Mouse (Mus musculus) frontal cortex, postnatal 14 days (tissue): Measurements from ENCODE around the gene Gm17490.
"Not testable (repeated sequence)": the region's sequence is repeated elsewhere in the genome, so short reads cannot be mapped to it uniquely, and the experiment has no call there.

Experiments
- DNase-seq, 2 experiments: peaks; one replicate each; pipeline ENCODE4 v3.0.0; 2022; ENCODE audit warnings: low spot score in 2 of 2

Gm17490 gene

DNA sequence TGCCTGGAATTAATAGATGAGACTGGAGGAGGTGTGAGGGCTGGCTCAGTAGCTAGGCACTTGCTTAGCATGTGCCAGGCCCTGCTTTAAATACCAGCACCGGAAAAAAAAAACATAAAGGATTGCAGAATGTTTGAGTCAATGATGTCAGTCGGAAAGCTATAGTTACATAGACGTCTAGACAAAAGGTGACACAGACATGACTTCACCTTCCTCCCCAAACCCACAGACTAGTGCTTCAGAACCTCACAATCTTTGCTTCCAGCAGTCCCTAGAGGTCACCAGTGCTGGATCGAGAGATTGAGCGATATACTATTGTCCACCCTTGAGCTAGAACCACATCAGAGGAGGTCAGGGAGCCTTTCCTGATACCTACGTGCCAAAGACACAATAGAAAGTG is 9.0 kb upstream of the Gm17490 start:
- DNase-seq: no peak

DNA sequence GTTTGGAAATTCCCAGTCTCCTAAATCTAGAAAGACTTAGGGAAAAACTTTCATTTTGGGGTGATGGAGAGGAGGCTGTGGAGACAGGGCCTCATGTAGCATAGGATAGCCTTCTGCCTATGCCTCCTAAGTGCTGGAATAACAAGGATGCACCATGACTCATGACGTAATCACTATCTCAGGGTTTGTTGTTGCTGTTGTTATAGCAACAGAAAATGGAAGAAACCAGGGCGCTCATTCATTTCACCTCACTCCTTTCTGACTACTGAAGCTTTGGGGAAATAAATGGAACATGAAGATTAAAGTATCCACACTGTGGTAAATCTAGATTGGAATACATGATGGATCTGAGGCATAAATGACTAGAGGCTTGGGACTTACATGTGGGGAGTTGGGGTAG is 2.3 kb downstream of the Gm17490 start:
- no peak for DNase-seq

DNA sequence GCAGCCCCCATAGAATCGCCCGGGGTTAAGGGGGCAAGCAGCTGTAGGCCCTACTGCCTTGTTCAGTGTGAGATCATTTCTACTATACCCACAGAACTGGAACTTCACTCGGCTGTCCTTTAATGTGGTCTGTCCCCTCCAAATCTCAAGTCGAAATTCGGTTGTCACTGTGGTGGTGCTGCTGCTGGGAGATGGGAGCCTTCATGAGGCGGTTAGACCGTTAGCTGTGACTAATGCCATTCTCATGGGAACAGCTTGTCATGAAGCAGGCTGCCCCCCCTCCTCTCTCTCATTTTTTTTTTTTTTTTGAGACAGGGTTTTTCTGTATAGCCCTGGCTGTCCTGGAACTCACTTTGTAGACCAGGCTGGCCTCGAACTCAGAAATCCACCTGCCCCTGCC is 2.9 kb downstream of the Gm17490 start:
- no peak for DNase-seq

DNA sequence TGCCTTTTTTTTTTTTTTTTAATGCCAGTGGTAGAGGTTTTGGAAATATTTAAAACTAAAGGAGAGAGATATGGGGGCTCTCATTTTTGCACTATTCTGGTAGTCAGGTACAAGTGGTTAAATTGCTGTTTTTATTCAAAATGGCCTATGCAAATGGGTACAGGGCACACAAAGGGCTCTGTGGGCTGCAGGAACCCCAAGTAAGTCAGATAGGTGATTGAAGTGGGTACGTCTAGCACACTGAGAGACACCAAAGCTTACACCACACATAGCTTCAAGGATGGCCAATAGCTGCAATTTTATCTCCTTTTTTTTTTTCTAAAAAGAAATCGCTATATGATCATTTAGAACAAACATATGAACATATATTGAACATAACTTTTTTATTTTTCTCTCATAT is 6.5 kb downstream of the Gm17490 start:
- DNase-seq: no peak

DNA sequence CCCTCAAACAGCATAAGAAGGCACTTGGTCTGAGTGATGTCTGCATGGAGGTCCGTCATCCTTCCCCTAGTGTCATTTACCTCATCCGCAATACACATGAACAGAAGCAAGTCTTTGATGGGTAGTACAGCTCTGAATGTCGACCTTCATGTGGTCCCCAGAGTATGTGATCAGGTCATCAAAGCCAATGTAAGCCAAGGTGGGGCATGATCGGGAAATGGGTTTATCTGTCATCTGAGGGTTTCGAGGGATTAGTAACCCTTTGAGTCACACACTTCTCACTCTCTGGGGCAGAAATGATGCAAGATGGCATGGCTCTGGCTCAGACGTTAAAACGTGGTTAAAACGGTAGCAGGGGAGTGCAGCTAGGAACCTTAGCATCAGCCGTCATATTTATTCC is 9.2 kb downstream of the Gm17490 start:
- DNase-seq: no peak

DNA sequence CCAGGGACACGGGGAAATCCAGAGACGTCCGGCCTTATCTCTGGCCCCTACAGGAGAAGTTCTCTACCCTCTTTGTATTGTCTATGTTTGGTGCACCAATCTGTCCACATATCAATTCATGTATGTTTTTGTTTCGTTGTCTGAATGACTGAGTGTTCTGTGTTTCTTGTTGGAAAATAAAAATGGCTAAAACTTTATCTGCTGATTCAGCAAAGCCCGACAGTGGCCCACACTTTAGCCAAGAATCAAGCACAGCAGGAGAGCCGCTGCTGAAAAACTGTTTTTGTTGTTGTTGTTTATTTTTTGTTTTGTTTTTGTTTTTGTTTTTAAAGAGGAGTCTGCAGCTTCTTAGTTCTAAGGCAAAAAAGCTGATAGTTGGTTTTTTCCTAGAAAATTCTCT is 13.1 kb downstream of the Gm17490 start:
- DNase-seq: not testable (repeated sequence)

DNA sequence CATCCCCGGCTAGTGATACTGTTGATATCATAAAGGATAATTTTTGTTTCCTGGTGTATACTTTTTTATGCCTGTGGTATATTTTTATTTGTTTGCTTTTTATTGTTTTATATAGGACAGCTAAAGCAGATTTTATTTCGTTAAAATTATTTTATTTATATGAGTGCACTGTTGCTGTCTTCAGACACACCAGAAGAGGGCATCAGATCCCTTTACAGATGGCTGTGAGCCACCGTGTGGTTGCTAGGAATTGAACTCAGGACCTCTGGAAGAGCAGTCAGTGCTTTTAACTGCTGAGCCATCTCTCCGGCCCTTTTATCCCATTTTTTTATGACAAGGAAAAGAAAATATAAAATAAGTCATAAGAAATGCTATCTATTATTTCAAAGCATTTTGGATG is 19.3 kb downstream of the Gm17490 start:
- DNase-seq: not testable (repeated sequence)

DNA sequence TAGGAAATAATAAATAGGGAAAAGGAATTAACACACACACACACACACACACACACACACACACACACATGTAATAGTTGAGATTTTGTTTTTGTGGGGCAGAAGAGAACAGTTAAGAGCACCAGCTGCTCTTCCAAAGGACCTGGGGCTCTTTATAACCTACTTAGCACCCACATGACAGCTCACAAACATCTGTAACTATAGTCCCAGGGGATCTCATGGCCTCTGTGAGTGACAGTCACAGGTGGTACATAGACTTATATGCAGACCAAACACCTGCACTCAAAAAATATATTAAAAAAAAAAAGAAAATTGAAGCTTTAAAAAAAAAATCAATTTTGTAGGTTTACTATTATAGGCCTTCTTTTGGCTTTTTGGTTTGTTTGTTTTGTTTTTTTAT is 21.2 kb downstream of the Gm17490 start:
- DNase-seq: no peak

DNA sequence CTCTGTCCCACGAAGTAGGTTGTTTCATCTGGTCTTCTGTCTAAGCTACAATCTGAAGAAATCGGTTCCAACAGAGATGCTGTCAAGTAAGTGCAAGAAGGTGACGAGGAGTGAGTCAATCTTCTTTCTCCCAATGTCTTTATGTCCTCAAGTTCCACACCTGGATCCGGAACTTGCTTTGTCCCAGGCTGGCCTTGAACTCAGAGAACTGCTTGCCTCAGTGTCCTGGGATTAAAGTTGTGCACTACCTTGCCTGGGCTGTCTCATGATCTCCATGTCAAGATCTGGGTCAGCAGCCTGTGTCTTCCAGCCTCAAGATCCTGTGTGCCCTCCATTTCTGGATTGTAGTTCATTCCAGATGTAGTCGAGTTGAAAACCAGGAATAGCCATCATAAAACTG is 22.0 kb downstream of the Gm17490 start, which contains the start of gene Rbm17:
Gene Rbm17, minus strand, starts transcription at position 101 of the 400 bp plus-strand sequence.
- DNase-seq: no peak

DNA sequence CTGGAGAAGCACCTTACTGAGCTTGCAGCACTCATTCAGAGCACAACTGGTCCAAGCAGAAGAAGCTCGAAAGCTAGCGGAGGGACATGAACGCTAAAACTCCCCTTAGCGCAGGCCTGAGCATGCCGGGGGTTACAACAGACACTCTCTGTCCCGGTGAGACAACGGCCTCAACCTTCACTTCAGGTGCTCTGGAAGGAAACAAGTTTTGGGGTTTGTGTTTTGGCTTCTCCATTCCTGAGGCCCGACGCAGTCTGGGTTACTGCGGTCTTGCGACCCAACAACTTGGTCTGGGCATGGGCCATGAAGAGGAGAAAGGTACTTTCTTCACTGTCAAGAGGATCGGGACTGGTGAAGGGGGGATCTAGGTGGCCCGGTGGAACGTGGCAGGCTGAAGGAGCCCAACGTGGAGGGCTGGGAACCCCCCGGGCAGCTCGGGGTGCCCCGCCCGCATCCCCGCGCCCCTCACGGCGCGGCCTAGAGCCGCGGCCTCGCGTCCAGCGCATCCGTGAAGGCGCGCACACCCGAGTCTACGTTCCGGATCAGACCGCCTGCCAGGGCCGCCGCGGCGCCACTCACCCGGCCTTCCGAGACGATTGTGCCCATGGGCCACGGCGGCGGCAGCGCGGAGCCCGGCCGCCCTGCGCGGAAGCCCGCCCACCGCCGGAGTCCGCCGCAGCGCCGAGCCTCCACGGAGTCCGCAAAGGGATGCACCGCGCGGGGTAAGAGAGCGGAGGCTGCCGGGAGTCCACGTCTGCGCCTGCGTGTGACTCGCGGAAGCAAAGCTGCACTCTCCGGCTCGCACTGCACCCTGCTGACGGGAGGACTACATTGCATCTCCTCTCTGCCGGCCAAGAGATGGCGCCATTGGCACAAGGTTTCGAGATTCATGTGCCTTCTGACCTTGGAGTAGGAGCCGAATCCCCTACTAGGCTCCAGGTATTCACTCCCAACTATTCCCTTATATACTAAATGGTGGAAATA is 23.3 kb downstream of the Gm17490 start:
- peak; percentile 90 to 93 for DNase-seq

DNA sequence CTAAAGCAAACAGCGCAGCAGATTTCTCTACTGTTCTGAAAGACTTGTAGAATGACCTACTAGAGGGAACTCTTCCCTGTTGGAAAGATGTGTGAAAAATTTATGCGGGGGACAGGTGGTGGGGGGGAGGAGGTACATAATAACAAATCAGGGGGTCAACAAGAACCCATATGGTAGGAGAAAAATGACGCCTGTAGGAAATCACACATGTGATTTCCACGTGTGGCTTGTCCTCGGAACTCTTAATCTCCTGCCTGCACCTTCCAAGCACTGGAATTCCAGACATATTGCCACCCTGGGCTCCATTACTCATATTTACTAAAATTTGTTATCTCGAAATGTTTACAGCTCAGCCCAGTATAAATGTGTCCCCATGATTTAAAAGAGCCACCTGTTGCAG is 24.3 kb downstream of the Gm17490 start:
- DNase-seq: no peak

DNA sequence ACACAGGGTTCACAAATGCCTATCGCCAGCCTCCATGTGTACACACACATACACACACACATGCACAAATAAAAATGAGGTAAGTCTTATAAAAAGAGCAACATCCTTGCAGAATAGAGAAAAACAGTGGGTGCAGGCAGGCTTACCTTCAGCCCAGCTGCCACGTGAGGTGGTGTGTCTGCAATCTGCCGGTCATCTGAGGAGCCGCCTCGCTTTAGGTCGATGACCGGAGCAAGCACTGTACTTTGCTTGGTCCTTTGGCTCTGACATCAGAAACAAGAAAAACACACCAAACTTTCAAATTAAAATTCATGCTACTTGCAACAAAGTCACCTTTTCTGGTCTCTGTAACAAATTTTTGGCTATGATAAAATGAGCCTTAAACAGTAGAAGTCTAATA is 28.2 kb downstream of the Gm17490 start:
- no peak for DNase-seq

DNA sequence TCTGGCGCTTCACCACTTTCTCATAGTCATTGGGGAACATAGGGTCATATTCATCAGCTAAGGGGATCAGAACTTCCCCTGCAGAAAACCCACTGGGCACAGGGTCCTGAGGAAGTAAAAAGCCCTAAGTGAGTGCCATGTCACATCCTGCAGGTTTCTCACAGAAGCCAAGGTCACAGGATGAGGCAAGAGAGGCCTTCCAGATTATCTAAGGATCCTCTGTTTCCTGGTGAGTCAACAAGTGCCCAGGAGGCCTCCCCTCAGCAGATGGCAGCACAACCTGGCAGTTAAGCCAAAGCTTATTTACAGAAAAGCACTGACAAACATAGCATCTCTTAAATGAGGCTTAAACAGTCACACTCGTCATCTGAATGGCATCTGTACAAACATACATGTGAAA is 29.4 kb downstream of the Gm17490 start:
- DNase-seq: no peak

DNA sequence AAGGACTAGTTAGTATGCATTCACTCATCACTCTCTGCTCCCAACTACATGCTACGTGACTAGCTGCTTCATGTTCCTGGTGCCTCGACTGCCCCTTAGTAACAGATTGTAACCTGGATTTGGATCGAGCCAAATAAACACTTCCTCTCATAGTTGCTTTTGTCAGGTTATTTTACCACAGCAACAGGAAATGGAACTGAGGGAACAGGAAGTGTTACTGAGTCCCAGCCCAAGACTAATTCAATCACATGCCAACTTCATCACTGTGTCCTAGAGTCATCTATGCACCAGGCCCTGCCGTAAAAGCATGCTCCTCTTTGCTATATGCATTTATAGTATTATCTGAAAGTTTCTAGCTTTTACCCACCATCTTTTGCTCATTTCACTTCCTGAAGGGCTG is 38.1 kb downstream of the Gm17490 start:
- DNase-seq: no peak

DNA sequence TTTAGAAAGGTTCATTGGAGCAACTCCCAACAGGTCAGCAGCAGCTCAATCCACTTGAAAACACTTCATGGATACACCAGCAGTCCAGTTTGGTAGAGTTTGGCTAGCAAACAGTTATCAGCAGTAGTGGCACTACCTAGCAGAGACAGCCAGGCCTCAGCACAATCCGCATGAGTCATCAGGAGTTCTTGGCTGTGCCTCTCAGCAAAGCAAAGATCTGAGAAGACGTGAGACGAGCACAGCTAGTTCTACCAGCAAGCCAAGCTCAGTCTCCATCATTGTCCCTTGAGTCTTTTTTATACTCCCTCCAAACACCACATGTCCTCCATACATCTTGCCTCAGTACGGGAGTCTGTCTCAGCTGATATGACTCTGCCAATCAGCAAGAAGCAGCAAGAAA is 46.7 kb downstream of the Gm17490 start:
- no peak for DNase-seq

DNA sequence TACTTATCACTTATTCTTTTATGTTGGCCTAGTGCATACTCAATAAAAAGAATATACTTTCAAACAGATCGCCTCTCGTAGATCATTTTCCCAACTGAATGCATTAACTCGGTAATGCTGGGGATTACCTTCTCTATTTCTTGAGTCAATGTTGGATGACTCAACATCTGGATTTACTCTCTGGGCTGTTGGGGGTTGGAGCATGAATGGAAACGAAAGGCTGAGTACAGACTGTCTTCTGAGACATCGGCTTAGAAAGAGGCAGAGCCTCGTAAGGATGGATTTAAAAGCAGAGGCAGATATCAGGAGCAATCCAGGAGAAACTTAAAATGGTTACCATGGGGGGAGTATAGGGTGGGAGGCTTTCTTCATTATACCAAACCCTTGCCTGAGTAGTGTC is 47.9 kb downstream of the Gm17490 start:
- no peak for DNase-seq
